In the genomic region with DNA sequence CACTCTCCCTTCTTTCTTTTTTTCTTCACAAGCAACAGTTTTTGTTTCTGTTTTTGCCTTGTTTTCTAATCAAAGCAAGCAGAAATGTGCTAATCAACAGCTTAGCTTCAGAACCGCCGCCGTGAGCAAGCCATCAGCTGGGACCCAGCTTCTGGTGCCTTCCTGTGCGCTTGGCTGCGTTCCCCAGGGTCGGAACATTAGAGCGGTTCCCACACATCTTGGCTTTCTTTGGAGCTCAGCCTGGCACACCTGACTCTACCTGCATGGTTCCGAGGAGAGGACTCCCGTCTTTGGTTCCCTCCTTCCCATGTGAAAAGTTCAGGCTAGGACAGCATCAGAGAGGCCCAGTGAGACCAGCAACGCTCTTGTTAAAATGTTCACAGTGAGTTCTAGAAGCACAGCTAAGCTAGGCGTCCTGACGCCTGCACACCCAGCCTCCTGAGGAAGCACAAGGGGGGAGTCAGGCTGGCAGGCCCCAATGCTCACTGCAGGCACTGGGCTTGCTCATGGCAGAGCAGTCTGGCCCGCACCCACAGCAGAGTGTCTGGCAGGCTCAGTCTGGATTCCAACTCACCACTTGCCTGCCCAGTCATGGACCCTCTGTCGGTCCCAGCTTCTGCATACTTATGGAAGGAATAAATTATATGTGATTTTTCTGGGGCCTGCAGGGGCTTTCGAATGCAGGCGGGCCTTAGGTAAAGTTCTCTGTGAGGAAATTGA, we compare ENCODE assay signal across 27 mouse cellular contexts. TPM values are rescaled to one million over a fixed set of nuclear protein-coding genes. Genes with fewer than 3 reads are reported as not detected.
DNase-seq lines count a peak whose midpoint lies in the region; ATAC-seq lines count a peak whose summit lies in the region.
"Had no signal": no experiment of that assay in that cellular context is flagged by ENCODE, and none has a peak within 500 bp of the region (broad histone marks: within the 10 kb centered on the region; RNA-seq: fewer than 3 reads in every experiment).

No protein-coding gene starts in this region.

- no peak overlapping the region for H3K9ac ChIP-seq in embryonic facial prominence, embryonic 12.5 days
- H3K9ac ChIP-seq in lung, embryonic 16.5 days (ENCODE audit: low read length): no peak overlapping the region
- H3K9ac ChIP-seq in stomach, embryonic 14.5 days (replicated peaks; ENCODE audit: low read depth, low read length): no peak overlapping the region
- H3K9ac ChIP-seq: forebrain, embryonic 13.5 days; heart, embryonic 12.5 days; hindbrain, embryonic 15.5 days; midbrain, embryonic 15.5 days had no signal

- H3K4me1 ChIP-seq in embryonic facial prominence, embryonic 12.5 days: peaks cover 6% of the 10 kb centered on the region; the same call in 1 of the 2 replicates
- peaks cover 10% of the 10 kb centered on the region for H3K4me1 ChIP-seq in embryonic facial prominence, embryonic 10.5 days
- H3K4me1 ChIP-seq in lung, embryonic 16.5 days (replicated peaks; ENCODE audit: control insufficient read depth, insufficient read depth, low read length): no peaks in the 10 kb centered on the region; the same call in 1 of the 2 replicates
- no peaks in the 10 kb centered on the region for H3K4me1 ChIP-seq in stomach, embryonic 14.5 days (ENCODE audit: control insufficient read depth, insufficient read depth, low read length)
- H3K4me1 ChIP-seq: forebrain, embryonic 13.5 days; heart, embryonic 12.5 days; hindbrain, embryonic 15.5 days; midbrain, embryonic 15.5 days had no signal

- H3K4me3 ChIP-seq in embryonic facial prominence, embryonic 12.5 days: no peak overlapping the region
- H3K4me3 ChIP-seq in embryonic facial prominence, embryonic 10.5 days: no peak overlapping the region
- no peak overlapping the region for H3K4me3 ChIP-seq in lung, embryonic 16.5 days (ENCODE audit: low read length)
- no peak overlapping the region for H3K4me3 ChIP-seq in stomach, embryonic 14.5 days (ENCODE audit: low read depth, low read length)
- H3K4me3 ChIP-seq: forebrain, embryonic 13.5 days; heart, embryonic 12.5 days; hindbrain, embryonic 15.5 days; left cerebral cortex, adult 2 months; midbrain, embryonic 15.5 days had no signal

- 84% methylated on average over 16 of the region's 16 CpGs for WGBS in embryonic facial prominence, embryonic 12.5 days
- WGBS in embryonic facial prominence, embryonic 10.5 days: 89% methylated on average over 16 of the region's 16 CpGs
- 76% methylated on average over 16 of the region's 16 CpGs for WGBS in lung, embryonic 16.5 days
- WGBS in stomach, embryonic 14.5 days: 82% methylated on average over 16 of the region's 16 CpGs

- H3K9me3 ChIP-seq in embryonic facial prominence, embryonic 12.5 days: peaks cover 2% of the 10 kb centered on the region; the same call in 1 of the 2 replicates
- H3K9me3 ChIP-seq in embryonic facial prominence, embryonic 10.5 days: peaks cover 8% of the 10 kb centered on the region; the same call in 1 of the 2 replicates
- peaks cover 3% of the 10 kb centered on the region for H3K9me3 ChIP-seq in lung, embryonic 16.5 days (ENCODE audit: control insufficient read depth, low read length)
- H3K9me3 ChIP-seq in stomach, embryonic 14.5 days (ENCODE audit: control insufficient read depth, low read depth, low read length): no peaks in the 10 kb centered on the region; the same call in 1 of the 2 replicates
- H3K9me3 ChIP-seq: hindbrain, embryonic 15.5 days; midbrain, embryonic 15.5 days had no signal

- H3K27ac ChIP-seq in embryonic facial prominence, embryonic 12.5 days: 0 out of 2 replicates have a peak overlapping the region, but pooled peaks have one; percentile 41
- H3K27ac ChIP-seq in embryonic facial prominence, embryonic 10.5 days (replicated peaks): no peak overlapping the region
- H3K27ac ChIP-seq in lung, embryonic 16.5 days (ENCODE audit: low read length): 0 out of 2 replicates have a peak overlapping the region, but pooled peaks have one; percentile 20
- H3K27ac ChIP-seq in stomach, embryonic 14.5 days (ENCODE audit: low read length): peak overlapping the region; percentile 75; the same call in 1 of the 2 replicates
- H3K27ac ChIP-seq: forebrain, embryonic 13.5 days; hindbrain, embryonic 15.5 days; kidney, postnatal 0 days; left cerebral cortex, adult 2 months; midbrain, embryonic 15.5 days had no signal

- no peaks in the 10 kb centered on the region for H3K27me3 ChIP-seq in embryonic facial prominence, embryonic 12.5 days
- no peaks in the 10 kb centered on the region for H3K27me3 ChIP-seq in embryonic facial prominence, embryonic 10.5 days (replicated peaks; ENCODE audit: low read depth, poor library complexity, severe bottlenecking)
- H3K27me3 ChIP-seq in lung, embryonic 16.5 days (ENCODE audit: control insufficient read depth, insufficient read depth, low read depth, low read length): no peaks in the 10 kb centered on the region
- H3K27me3 ChIP-seq in stomach, embryonic 14.5 days (ENCODE audit: control insufficient read depth, insufficient read depth, low read length): no peaks in the 10 kb centered on the region
- H3K27me3 ChIP-seq: forebrain, embryonic 13.5 days; heart, embryonic 12.5 days; hindbrain, embryonic 15.5 days; midbrain, embryonic 15.5 days had no signal

- DNase-seq in embryonic facial prominence, embryonic 10.5 days (ENCODE audit: low spot score): no peak
- DNase-seq in lung, postnatal 25 days (ENCODE audit: low spot score): no peak
- DNase-seq in cerebellum, postnatal 10 days: peak; percentile 66 to 79
- DNase-seq in yolk sac, embryonic 10.5 days (ENCODE audit: low spot score): no peak
- DNase-seq in heart, adult 8-10 months (ENCODE audit: low spot score): no peak
- DNase-seq: adrenal gland, adult 8-10 months; gastrocnemius, postnatal 36 days; heart, postnatal 36 days; kidney, adult 11 months; retina, postnatal 1 day; spleen, adult 18-20 months had no signal

- H3K4me2 ChIP-seq in embryonic facial prominence, embryonic 12.5 days (replicated peaks): no peak overlapping the region
- H3K4me2 ChIP-seq in lung, embryonic 16.5 days (ENCODE audit: low read depth, low read length): no peak overlapping the region
- H3K4me2 ChIP-seq in stomach, embryonic 14.5 days (replicated peaks; ENCODE audit: low read depth, low read length): no peak overlapping the region
- H3K4me2 ChIP-seq: forebrain, embryonic 13.5 days; heart, embryonic 12.5 days; hindbrain, embryonic 15.5 days; midbrain, embryonic 15.5 days had no signal

- H3K36me3 ChIP-seq in embryonic facial prominence, embryonic 12.5 days: no peaks in the 10 kb centered on the region
- H3K36me3 ChIP-seq in embryonic facial prominence, embryonic 10.5 days (replicated peaks): no peaks in the 10 kb centered on the region
- H3K36me3 ChIP-seq in lung, embryonic 16.5 days (ENCODE audit: control insufficient read depth, insufficient read depth, low read length): 0 out of 2 replicates have a peak, but pooled peaks cover 3% of the 10 kb centered on the region
- no peaks in the 10 kb centered on the region for H3K36me3 ChIP-seq in stomach, embryonic 14.5 days (ENCODE audit: control insufficient read depth, insufficient read depth, low read length)
- H3K36me3 ChIP-seq: hindbrain, embryonic 15.5 days; midbrain, embryonic 15.5 days had no signal

- 0 out of 2 replicates have a peak, but pooled peaks have one; percentile 6 for ATAC-seq in embryonic facial prominence, embryonic 12.5 days (ENCODE audit: insufficient number of reproducible peaks, insufficient read depth, low FRiP score, low TSS enrichment)
- ATAC-seq in lung, embryonic 16.5 days (ENCODE audit: low read depth): no peak
- no peak for ATAC-seq in stomach, embryonic 14.5 days (ENCODE audit: insufficient number of reproducible peaks, insufficient read depth, low FRiP score, low read depth)
- ATAC-seq: forebrain, embryonic 13.5 days; midbrain, embryonic 15.5 days had no signal

RNA-seq across cellular contexts. Expression of gene Gm45213, which starts 42.2 kb away (rescaled TPM):
- not detected in 2 replicates for polyA plus RNA-seq in embryonic facial prominence, embryonic 12.5 days (2016; fragmentation: Nextera tagmentation; extraction: Ambion mirVana)
- not detected in 2 replicates for polyA plus RNA-seq in embryonic facial prominence, embryonic 10.5 days (2016; fragmentation: Nextera tagmentation; extraction: Ambion mirVana)
- not detected in 2 replicates for polyA plus RNA-seq in lung, embryonic 16.5 days (2015; fragmentation: Nextera tagmentation; extraction: Ambion mirVana)
- not detected in 2 replicates for polyA plus RNA-seq in stomach, embryonic 14.5 days (2014; fragmentation: Nextera tagmentation; extraction: Ambion mirVana)
- total RNA-seq in heart, adult 8-10 months (2022): not detected
- total RNA-seq: adrenal gland, adult 8-10 months; CH12.LX; gastrocnemius, postnatal 36 days; heart, postnatal 36 days; layer of hippocampus, adult 18-20 months; left cerebral cortex, adult 2 months; megakaryocyte progenitor cell, adult 5-6 weeks had no signal
- polyA plus RNA-seq: brain, embryonic 14.5 days; cortical plate, adult 2 months; forebrain, embryonic 13.5 days; heart, embryonic 12.5 days; hindbrain, embryonic 15.5 days; kidney, postnatal 0 days; limb, embryonic 11.5 days; liver, embryonic 16.5 days; midbrain, embryonic 15.5 days had no signal

RNA-seq across cellular contexts. Expression of gene Snrpa1, which starts 57.6 kb away (rescaled TPM):
- 213 and 216 TPM in 2 replicates for polyA plus RNA-seq in embryonic facial prominence, embryonic 12.5 days (2016; fragmentation: Nextera tagmentation; extraction: Ambion mirVana)
- polyA plus RNA-seq in embryonic facial prominence, embryonic 10.5 days (2016; fragmentation: Nextera tagmentation; extraction: Ambion mirVana): 273 and 281 TPM in 2 replicates
- 153 and 155 TPM in 2 replicates for polyA plus RNA-seq in lung, embryonic 16.5 days (2015; fragmentation: Nextera tagmentation; extraction: Ambion mirVana)
- polyA plus RNA-seq in stomach, embryonic 14.5 days (2014; fragmentation: Nextera tagmentation; extraction: Ambion mirVana): 166 and 170 TPM in 2 replicates
- total RNA-seq in heart, adult 8-10 months (2022): 10 to 100 TPM; 18.3 to 24.1 (median 20.7) TPM

Comparison
In these comparisons a context has a peak if more than half of its experiments do, and no peak if none do; other contexts are left out.
1. DNase-seq: peak in cerebellum, postnatal 10 days (2 of 2); none in embryonic facial prominence, embryonic 10.5 days (single experiment), lung, postnatal 25 days (single experiment), yolk sac, embryonic 10.5 days (single experiment) and heart, adult 8-10 months (single experiment).